ENCODE assay signal across 14 mouse cellular contexts in the genomic region with DNA sequence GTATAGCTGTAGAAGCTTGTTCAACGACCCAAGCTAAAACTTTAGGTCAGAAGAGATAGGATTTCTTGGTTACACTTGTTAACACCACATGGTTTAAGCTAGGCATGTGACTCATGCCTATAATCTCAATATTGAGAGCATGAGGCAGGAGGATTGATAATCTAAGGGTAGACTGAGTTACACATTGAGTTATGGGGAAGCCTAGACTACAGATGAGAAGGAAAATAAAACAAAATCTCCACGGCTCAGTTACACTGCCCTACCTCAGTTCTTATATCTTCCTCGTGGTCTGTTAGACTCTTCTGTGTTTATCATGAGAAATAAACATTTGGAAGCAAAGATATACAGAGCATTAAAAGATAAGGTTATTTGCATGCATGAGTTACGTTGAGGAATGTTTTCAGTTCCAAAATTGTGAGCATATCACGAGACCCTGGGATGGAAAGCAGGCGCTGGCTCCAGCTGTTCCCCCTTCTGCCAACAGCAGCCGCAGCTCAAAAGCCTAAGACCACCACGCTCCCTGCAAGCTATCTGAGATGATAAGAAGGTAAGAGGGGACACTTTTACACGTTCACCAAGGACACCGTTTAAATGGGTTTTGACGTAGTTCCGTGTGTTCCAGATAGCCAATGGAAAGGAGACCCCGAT.
"Had no signal": no experiment of that assay in that cellular context is flagged by ENCODE, and none has a peak within 500 bp of the region (broad histone marks: within the 10 kb centered on the region; RNA-seq: fewer than 3 reads in every experiment).

No protein-coding gene starts in this region.

- H3K9ac ChIP-seq: intestine, embryonic 15.5 days; limb, embryonic 13.5 days; liver, embryonic 15.5 days; lung, embryonic 15.5 days; midbrain, embryonic 12.5 days; stomach, embryonic 15.5 days had no signal

- H3K36me3 ChIP-seq: intestine, embryonic 15.5 days; limb, embryonic 13.5 days; liver, embryonic 15.5 days; lung, embryonic 15.5 days; midbrain, embryonic 12.5 days; stomach, embryonic 15.5 days had no signal

- ATAC-seq: intestine, embryonic 15.5 days had no signal

- DNase-seq: kidney, adult 9 months; kidney, postnatal 36 days; layer of hippocampus, postnatal 36 days; right cerebral cortex, postnatal 14 days; thymus, postnatal 14 days had no signal

- H3K4me2 ChIP-seq: intestine, embryonic 15.5 days; limb, embryonic 13.5 days; liver, embryonic 15.5 days; lung, embryonic 15.5 days; midbrain, embryonic 12.5 days; stomach, embryonic 15.5 days had no signal

- H3K27me3 ChIP-seq: intestine, embryonic 15.5 days; limb, embryonic 13.5 days; lung, embryonic 15.5 days; midbrain, embryonic 12.5 days; stomach, embryonic 15.5 days had no signal

- H3K4me1 ChIP-seq: intestine, embryonic 15.5 days; limb, embryonic 13.5 days; liver, embryonic 15.5 days; midbrain, embryonic 12.5 days; stomach, embryonic 15.5 days had no signal

- H3K27ac ChIP-seq: intestine, embryonic 15.5 days; kidney, postnatal 0 days; limb, embryonic 13.5 days; liver, embryonic 15.5 days; lung, embryonic 15.5 days; macrophage; midbrain, embryonic 12.5 days; stomach, embryonic 15.5 days had no signal

- H3K4me3 ChIP-seq: intestine, embryonic 15.5 days; limb, embryonic 13.5 days; liver, embryonic 15.5 days; lung, embryonic 15.5 days; megakaryocyte, embryonic 14.5 days; midbrain, embryonic 12.5 days; stomach, embryonic 15.5 days had no signal

- H3K9me3 ChIP-seq: intestine, embryonic 15.5 days; limb, embryonic 13.5 days; liver, embryonic 15.5 days; lung, embryonic 15.5 days; midbrain, embryonic 12.5 days; stomach, embryonic 15.5 days had no signal
